Mouse (Mus musculus): ENCODE results near the gene Ifi213.
"Not testable (repeated sequence)": the region's sequence is repeated elsewhere in the genome, so short reads cannot be mapped to it uniquely, and the experiment has no call there.

- not testable (repeated sequence) for TF ChIP-seq CTCF, POLR2A (IDR thresholded peaks at IDR 0.05; ENCODE audit: insufficient read depth, low read depth, low read length)
Measured at GRCm38 (mm10) chr1:173610291-173610690, 11.2 kb upstream of the Ifi213 start.
